In genomic region chr16:20733731-20734730, GRCm38 (mm10) we compare ENCODE assay signal across 8 mouse cellular contexts. TPM values are rescaled to one million over a fixed set of nuclear protein-coding genes. Genes with fewer than 3 reads are reported as not detected.
DNase-seq lines count a peak whose midpoint lies in the region; ATAC-seq and TF ChIP-seq lines count a peak whose summit lies in the region.

Gene Thpo, minus strand, starts transcription at chr16:20734511.

- no peak for DNase-seq in heart, postnatal 25 days (ENCODE audit: low spot score)
- no peak for DNase-seq in urinary bladder, postnatal 25 days (ENCODE audit: low spot score)
- DNase-seq in ovary, postnatal 36 days (ENCODE audit: low spot score) = no peak

- peaks cover 2 to 15% of the 10 kb centered on the region in 2 experiments; a peak in 3 of 4 replicates for H3K4me1 ChIP-seq in heart, embryonic 14.5 days (ENCODE audit: control insufficient read depth in 2 of 2, insufficient read depth in 2 of 2, low read length in 2 of 2)
- H3K4me1 ChIP-seq in bone marrow macrophage, adult 2 months (ENCODE audit: control insufficient read depth, insufficient read depth, low read length) = no peaks in the 10 kb centered on the region
- H3K4me1 ChIP-seq in forebrain, embryonic 12.5 days = peaks cover 24% of the 10 kb centered on the region
- peaks cover 25% of the 10 kb centered on the region for H3K4me1 ChIP-seq in limb, embryonic 15.5 days
- peaks cover 10% of the 10 kb centered on the region for H3K4me1 ChIP-seq in stomach, embryonic 15.5 days

- H3K9me3 ChIP-seq in heart, embryonic 14.5 days (ENCODE audit: control insufficient read depth, low read length) = no peaks in the 10 kb centered on the region
- no peaks in the 10 kb centered on the region for H3K9me3 ChIP-seq in forebrain, embryonic 12.5 days
- H3K9me3 ChIP-seq in limb, embryonic 15.5 days = no peaks in the 10 kb centered on the region
- H3K9me3 ChIP-seq in stomach, embryonic 15.5 days = no peaks in the 10 kb centered on the region

- TF ChIP-seq POLR2A in bone marrow macrophage, adult 2 months (IDR thresholded peaks at IDR 0.05; ENCODE audit: borderline replicate concordance, low read depth, low read length) = no peak

- 3% methylated on average over 45 of the region's 45 CpGs for WGBS in heart, embryonic 14.5 days
- 3% methylated on average over 45 of the region's 45 CpGs for WGBS in forebrain, embryonic 12.5 days
- 4% methylated on average over 45 of the region's 45 CpGs for WGBS in limb, embryonic 15.5 days
- WGBS in stomach, embryonic 15.5 days = 8% methylated on average over 45 of the region's 45 CpGs

- H3K4me2 ChIP-seq in heart, embryonic 14.5 days (ENCODE audit: low read length) = peak within 1 kb of the TSS; percentile 92
- H3K4me2 ChIP-seq in forebrain, embryonic 12.5 days = peak within 1 kb of the TSS; percentile 97
- peak within 1 kb of the TSS; percentile 94 for H3K4me2 ChIP-seq in limb, embryonic 15.5 days
- peak within 1 kb of the TSS; percentile 98 for H3K4me2 ChIP-seq in stomach, embryonic 15.5 days

- no peak for ATAC-seq in heart, embryonic 14.5 days (ENCODE audit: insufficient number of reproducible peaks, insufficient read depth, low FRiP score, low read depth)
- ATAC-seq in forebrain, embryonic 12.5 days (ENCODE audit: low FRiP score) = no peak
- no peak for ATAC-seq in limb, embryonic 15.5 days (ENCODE audit: insufficient number of reproducible peaks, low FRiP score, low TSS enrichment, low read depth)
- no peak for ATAC-seq in stomach, embryonic 15.5 days (ENCODE audit: insufficient read depth, low FRiP score, low read depth)

- TF ChIP-seq CTCF in bone marrow macrophage, adult 2 months (IDR thresholded peaks at IDR 0.05; ENCODE audit: low read depth, low read length) = no peak

- peaks cover 68% of the 10 kb centered on the region for H3K27me3 ChIP-seq in heart, embryonic 14.5 days (ENCODE audit: control insufficient read depth, insufficient read depth, low read length)
- H3K27me3 ChIP-seq in forebrain, embryonic 12.5 days = peaks cover 50% of the 10 kb centered on the region
- peaks cover 33% of the 10 kb centered on the region for H3K27me3 ChIP-seq in limb, embryonic 15.5 days
- peaks cover 19% of the 10 kb centered on the region for H3K27me3 ChIP-seq in stomach, embryonic 15.5 days (replicated peaks)

- H3K9ac ChIP-seq in heart, embryonic 14.5 days (ENCODE audit: low read length) = peak within 1 kb of the TSS; percentile 73
- peak within 1 kb of the TSS; percentile 88 for H3K9ac ChIP-seq in forebrain, embryonic 12.5 days
- peak within 1 kb of the TSS; percentile 85 for H3K9ac ChIP-seq in limb, embryonic 15.5 days
- H3K9ac ChIP-seq in stomach, embryonic 15.5 days = peak within 1 kb of the TSS; percentile 69

- no peaks in the 10 kb centered on the region for H3K36me3 ChIP-seq in heart, embryonic 14.5 days (ENCODE audit: control insufficient read depth, insufficient read depth, low read length)
- no peaks in the 10 kb centered on the region for H3K36me3 ChIP-seq in forebrain, embryonic 12.5 days (replicated peaks)
- peaks cover 7% of the 10 kb centered on the region; the same call in 1 of the 2 replicates for H3K36me3 ChIP-seq in limb, embryonic 15.5 days
- no peaks in the 10 kb centered on the region for H3K36me3 ChIP-seq in stomach, embryonic 15.5 days

- H3K4me3 ChIP-seq in heart, embryonic 14.5 days (ENCODE audit: control insufficient read depth in 1 of 2, insufficient read depth in 1 of 2, low read depth in 1 of 2, low read length in 2 of 2) = peak within 1 kb of the TSS; percentile 62 to 64
- H3K4me3 ChIP-seq in bone marrow macrophage, adult 2 months (ENCODE audit: insufficient read depth, low read length) = peak within 1 kb of the TSS; percentile 40
- H3K4me3 ChIP-seq in forebrain, embryonic 12.5 days (replicated peaks) = peak within 1 kb of the TSS; percentile 71
- peak within 1 kb of the TSS; percentile 68 for H3K4me3 ChIP-seq in limb, embryonic 15.5 days
- H3K4me3 ChIP-seq in stomach, embryonic 15.5 days (replicated peaks) = peak within 1 kb of the TSS; percentile 64

- intact Hi-C loops in heart, postnatal 25 days (cut with DNase I) = no loop called here

- H3K27ac ChIP-seq in heart, embryonic 14.5 days (replicated peaks in 1 of 2; ENCODE audit: control insufficient read depth in 1 of 2, insufficient read depth in 1 of 2, low read depth in 2 of 2, low read length in 2 of 2) = no peak within 1 kb of the TSS
- no peak within 1 kb of the TSS for H3K27ac ChIP-seq in bone marrow macrophage, adult 2 months (ENCODE audit: insufficient read depth, low read depth, low read length)
- H3K27ac ChIP-seq in forebrain, embryonic 12.5 days = no peak within 1 kb of the TSS
- H3K27ac ChIP-seq in limb, embryonic 15.5 days = peak within 1 kb of the TSS; percentile 91
- no peak within 1 kb of the TSS for H3K27ac ChIP-seq in stomach, embryonic 15.5 days

RNA-seq across cellular contexts. Expression of gene Thpo, which starts in this region (rescaled TPM):
- 0.34 TPM in 1 of 2 replicates, not detected in the other for polyA plus RNA-seq in heart, embryonic 14.5 days (2014; fragmentation: Nextera tagmentation; extraction: Ambion mirVana)
- under 1 TPM in 1 of 2 experiments, not detected in 1; 0.50 TPM for total RNA-seq in heart, postnatal 25 days (2021)
- not detected in 2 replicates for polyA plus RNA-seq in bone marrow macrophage, adult 2 months (2012; ENCODE audit: insufficient read depth, insufficient read length, missing spikeins)
- polyA plus RNA-seq in forebrain, embryonic 12.5 days (2016; fragmentation: Nextera tagmentation; extraction: Ambion mirVana) = 0.36 and 0.79 TPM in 2 replicates
- 0.66 and 0.83 TPM in 2 replicates for polyA plus RNA-seq in limb, embryonic 15.5 days (2015; fragmentation: Nextera tagmentation; extraction: Ambion mirVana)
- polyA plus RNA-seq in stomach, embryonic 15.5 days (2015; fragmentation: Nextera tagmentation; extraction: Ambion mirVana) = 1.0 and 1.1 TPM in 2 replicates
